Mouse (Mus musculus): Measurements from ENCODE around the gene Gpc6. TPM values are rescaled to one million over a fixed set of nuclear protein-coding genes. Genes with fewer than 3 reads are reported as not detected.
A peak's percentile ranks its signal among the peaks of the same experiment; 100 is the strongest.

Gene Gpc6
- polyA plus RNA-seq, 1 experiment: 61.9 TPM

DNA sequence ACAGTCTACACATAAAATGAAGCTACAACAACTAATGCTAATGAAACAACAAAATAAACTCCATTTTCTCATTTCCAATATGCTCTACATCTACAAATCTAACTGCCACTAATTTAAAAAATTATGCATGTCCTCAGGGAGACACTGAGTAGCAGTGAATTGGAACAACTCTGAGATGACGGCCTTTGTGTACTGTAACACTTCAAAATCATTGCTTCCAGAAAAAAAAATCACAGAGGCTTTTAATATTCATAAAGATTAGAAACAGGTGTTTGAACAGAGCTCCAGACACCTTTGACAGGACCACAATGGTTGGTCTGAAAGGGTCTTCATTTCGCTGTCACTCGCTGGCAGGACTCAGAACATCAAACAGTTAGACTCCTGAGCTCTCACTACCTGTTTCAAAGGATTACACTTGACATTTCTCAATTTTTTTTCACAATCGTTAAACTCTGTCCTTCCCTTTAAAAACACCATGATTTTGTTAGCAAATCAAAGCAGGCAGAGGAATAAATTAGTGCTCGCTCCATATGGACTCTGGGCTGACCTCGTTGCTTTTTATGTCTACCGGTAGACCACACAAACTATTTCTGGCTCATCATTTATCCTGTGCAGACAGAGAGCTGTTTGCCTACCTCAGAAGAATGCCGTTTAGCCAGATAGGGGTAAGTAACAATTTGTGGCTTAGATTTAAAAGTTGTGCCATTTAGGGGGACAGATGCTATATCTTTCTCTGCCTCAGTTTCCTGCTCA lies 901.4 kb downstream of the Gpc6 start:
- TF ChIP-seq CTCF (IDR thresholded peaks at IDR 0.05; ENCODE audit: borderline replicate concordance, insufficient read depth, low read length) (no peak), POLR2A (IDR thresholded peaks at IDR 0.05; ENCODE audit: low read depth, low read length) (no peak)
- Histone ChIP-seq H3K27ac (ENCODE audit: insufficient read depth, low read length) (no peak overlapping the region), H3K4me3 (ENCODE audit: insufficient read depth, low read length) (no peak overlapping the region), H3K4me1 (ENCODE audit: control insufficient read depth, insufficient read depth, low read length) (no peaks in the 10 kb centered on the region)

DNA sequence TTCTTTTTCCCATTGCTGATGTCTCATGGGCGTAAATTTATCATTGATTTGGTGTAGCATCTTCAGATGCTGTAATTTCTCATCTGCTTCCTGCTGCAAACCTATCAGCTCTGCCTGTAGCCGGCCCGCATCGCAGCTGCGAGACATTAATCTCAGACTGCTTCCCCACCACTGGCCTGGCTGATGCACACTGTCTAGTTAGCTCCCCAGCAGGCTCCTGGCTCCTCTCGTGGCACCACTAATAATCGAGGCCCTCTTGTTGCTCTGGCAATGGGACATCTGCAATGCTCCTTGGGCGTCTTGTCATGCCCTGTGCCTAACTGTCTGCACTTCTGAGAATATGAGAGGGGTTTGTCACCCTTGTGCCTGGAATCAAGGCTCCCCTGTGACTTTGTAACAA lies 906.2 kb downstream of the Gpc6 start:
- Histone ChIP-seq H3K27ac (ENCODE audit: insufficient read depth, low read length) (no peak overlapping the region), H3K4me3 (ENCODE audit: insufficient read depth, low read length) (no peak overlapping the region), H3K4me1 (ENCODE audit: control insufficient read depth, insufficient read depth, low read length) (no peaks in the 10 kb centered on the region)
- TF ChIP-seq POLR2A (IDR thresholded peaks at IDR 0.05; ENCODE audit: low read depth, low read length) (no peak), CTCF (IDR thresholded peaks at IDR 0.05; ENCODE audit: borderline replicate concordance, insufficient read depth, low read length) (no peak)

- Histone ChIP-seq H3K27ac (ENCODE audit: insufficient read depth, low read length) (no peak overlapping the region), H3K4me1 (ENCODE audit: control insufficient read depth, insufficient read depth, low read length) (no peaks in the 10 kb centered on the region), H3K4me3 (ENCODE audit: insufficient read depth, low read length) (no peak overlapping the region)
- TF ChIP-seq POLR2A (IDR thresholded peaks at IDR 0.05; ENCODE audit: low read depth, low read length) (no peak), CTCF (IDR thresholded peaks at IDR 0.05; ENCODE audit: borderline replicate concordance, insufficient read depth, low read length) (0 out of 2 replicates have a peak, but pooled peaks have one; percentile 10)
These were observed 906.6 kb downstream of the Gpc6 start for GRCm38 (mm10) chr14:117831731-117832130.

DNA sequence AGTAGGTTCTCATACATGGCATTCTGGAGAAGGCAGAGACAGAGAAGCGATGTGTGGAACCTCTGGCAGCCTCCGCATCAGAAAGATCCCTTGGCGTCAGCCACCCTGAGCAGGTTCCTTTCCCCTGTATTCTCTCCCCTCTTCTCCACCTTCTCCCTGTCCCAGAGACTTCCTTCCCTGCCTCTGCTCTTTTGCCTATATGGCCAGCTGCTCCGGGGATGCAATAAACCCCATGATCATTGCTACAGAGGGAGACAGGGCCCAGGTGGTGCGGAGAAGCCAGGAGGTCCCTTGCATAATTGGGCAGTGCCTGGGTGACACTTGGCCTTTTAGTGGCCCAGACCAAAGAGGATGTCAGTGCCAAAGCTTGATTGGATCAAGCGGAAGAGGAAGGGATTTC lies 910.4 kb downstream of the Gpc6 start:
- H3K27ac ChIP-seq (ENCODE audit: insufficient read depth, low read length): no peak overlapping the region
- H3K4me3 ChIP-seq (ENCODE audit: insufficient read depth, low read length): no peak overlapping the region
- H3K4me1 ChIP-seq (ENCODE audit: control insufficient read depth, insufficient read depth, low read length): no peaks in the 10 kb centered on the region
- TF ChIP-seq POLR2A (IDR thresholded peaks at IDR 0.05; ENCODE audit: low read depth, low read length) (no peak), CTCF (IDR thresholded peaks at IDR 0.05; ENCODE audit: borderline replicate concordance, insufficient read depth, low read length) (no peak)

DNA sequence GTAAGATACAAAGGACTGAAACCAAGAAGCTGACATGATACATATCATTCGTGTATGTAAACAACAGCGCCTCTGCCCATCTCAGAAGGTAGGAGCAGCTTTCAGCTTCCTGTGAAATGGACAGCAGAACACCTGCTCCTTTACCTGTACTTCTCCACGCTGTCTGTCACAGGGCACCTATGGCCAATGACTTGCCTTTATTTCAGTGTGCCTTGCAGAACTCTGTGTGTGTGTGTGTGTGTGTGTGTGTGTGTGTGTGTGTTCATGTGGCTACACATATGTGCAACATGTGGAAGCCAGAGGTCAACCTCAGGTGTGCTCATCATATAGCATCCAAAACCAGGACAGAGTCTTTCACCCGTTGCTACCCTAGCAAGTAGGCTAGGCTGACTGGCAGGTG lies 911.9 kb downstream of the Gpc6 start:
- Histone ChIP-seq H3K4me3 (ENCODE audit: insufficient read depth, low read length) (no peak overlapping the region), H3K4me1 (ENCODE audit: control insufficient read depth, insufficient read depth, low read length) (peaks cover 4% of the 10 kb centered on the region; the same call in 1 of the 2 replicates), H3K27ac (ENCODE audit: insufficient read depth, low read length) (no peak overlapping the region)
- TF ChIP-seq CTCF (IDR thresholded peaks at IDR 0.05; ENCODE audit: borderline replicate concordance, insufficient read depth, low read length): no peak

GRCm38 (mm10) chr14:117837715-117838114 lies 912.6 kb downstream of the Gpc6 start:
- Histone ChIP-seq H3K27ac (ENCODE audit: insufficient read depth, low read length) (no peak overlapping the region), H3K4me1 (ENCODE audit: control insufficient read depth, insufficient read depth, low read length) (peaks cover 10% of the 10 kb centered on the region; the same call in 1 of the 2 replicates), H3K4me3 (ENCODE audit: insufficient read depth, low read length) (no peak overlapping the region)
- TF ChIP-seq POLR2A (IDR thresholded peaks at IDR 0.05; ENCODE audit: low read depth, low read length) (no peak), CTCF (IDR thresholded peaks at IDR 0.05; ENCODE audit: borderline replicate concordance, insufficient read depth, low read length) (no peak)

DNA sequence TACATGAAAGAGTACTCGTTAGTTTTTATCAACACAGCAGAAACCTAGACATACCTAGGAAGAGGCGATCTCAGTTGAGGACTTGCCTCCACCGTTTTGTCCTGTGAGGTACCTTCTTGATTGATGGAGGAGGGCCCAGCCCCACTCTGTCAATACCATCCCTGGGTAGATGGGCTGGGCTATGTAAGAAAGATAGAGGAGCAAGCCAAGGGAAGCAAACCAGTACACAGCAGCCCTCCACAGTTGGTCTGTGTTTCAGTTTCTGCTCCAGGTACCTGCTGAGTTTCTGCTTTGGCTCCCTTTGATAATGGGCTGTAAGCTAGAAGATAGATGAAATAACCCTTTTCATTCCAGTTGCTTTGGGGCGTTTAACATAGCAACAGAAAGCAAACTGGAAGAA lies 916.1 kb downstream of the Gpc6 start:
- no peak overlapping the region for H3K4me3 ChIP-seq (ENCODE audit: insufficient read depth, low read length)
- peaks cover 14% of the 10 kb centered on the region for H3K4me1 ChIP-seq (ENCODE audit: control insufficient read depth, insufficient read depth, low read length)
- no peak overlapping the region for H3K27ac ChIP-seq (ENCODE audit: insufficient read depth, low read length)
- TF ChIP-seq POLR2A (IDR thresholded peaks at IDR 0.05; ENCODE audit: low read depth, low read length) (no peak), CTCF (IDR thresholded peaks at IDR 0.05; ENCODE audit: borderline replicate concordance, insufficient read depth, low read length) (no peak)

- H3K4me1 ChIP-seq (ENCODE audit: control insufficient read depth, insufficient read depth, low read length): peaks cover 14% of the 10 kb centered on the region
- H3K4me3 ChIP-seq (ENCODE audit: insufficient read depth, low read length): no peak overlapping the region
- TF ChIP-seq POLR2A (IDR thresholded peaks at IDR 0.05; ENCODE audit: low read depth, low read length) (no peak), CTCF (IDR thresholded peaks at IDR 0.05; ENCODE audit: borderline replicate concordance, insufficient read depth, low read length) (no peak)
- no peak overlapping the region for H3K27ac ChIP-seq (ENCODE audit: insufficient read depth, low read length)
These were observed 916.9 kb downstream of the Gpc6 start for GRCm38 (mm10) chr14:117841797-117842553.

- no peak overlapping the region for H3K27ac ChIP-seq (ENCODE audit: insufficient read depth, low read length)
- no peaks in the 10 kb centered on the region for H3K4me1 ChIP-seq (ENCODE audit: control insufficient read depth, insufficient read depth, low read length)
- TF ChIP-seq POLR2A (IDR thresholded peaks at IDR 0.05; ENCODE audit: low read depth, low read length): no peak
- TF ChIP-seq CTCF (IDR thresholded peaks at IDR 0.05; ENCODE audit: borderline replicate concordance, insufficient read depth, low read length): no peak
- H3K4me3 ChIP-seq (ENCODE audit: insufficient read depth, low read length): no peak overlapping the region
These were observed 924.7 kb downstream of the Gpc6 start for GRCm38 (mm10) chr14:117849591-117850505.
